Mouse (Mus musculus) kidney, postnatal 0 days (tissue): ENCODE results near the gene Orai1. TPM values are rescaled to one million over a fixed set of nuclear protein-coding genes. Genes with fewer than 3 reads are reported as not detected.
A peak's percentile ranks its signal among the peaks of the same experiment; 100 is the strongest.

Experiments used
- ATAC-seq: fragments of 200-750 bp; cut with Nextera tagmentation; replicated peaks from 2 replicates; pipeline ENCODE4 v1.8.0; 2017; ENCODE audit warnings: low read depth, moderate number of reproducible peaks, moderate TSS enrichment, moderate library complexity; ENCODE audit not compliant: low FRiP score
- DNase-seq: peaks from one replicate; pipeline ENCODE4 v3.0.0-alpha.2; 2016; ENCODE audit warnings: low spot score
- H3K27ac ChIP-seq: fragments of 300-500 bp; sonication (generic); 2 replicates; pipeline ENCODE4 v1.5.1; 2014; ENCODE audit warnings: mild to moderate bottlenecking
- H3K27me3 ChIP-seq: fragments of 300-500 bp; sonication (generic); 2 replicates; pipeline ENCODE4 v1.6.1; 2014; ENCODE audit warnings: low read length, mixed read lengths; ENCODE audit not compliant: insufficient read depth
- H3K36me3 ChIP-seq: fragments of 300-500 bp; sonication (generic); 2 replicates; pipeline ENCODE4 v1.6.1; 2014; ENCODE audit warnings: low read length, mixed read lengths; ENCODE audit not compliant: insufficient read depth
- H3K4me1 ChIP-seq: fragments of 300-500 bp; sonication (generic); replicated peaks from 2 replicates; pipeline ENCODE4 v1.6.1; 2014; ENCODE audit warnings: antibody characterized with exemption, low read length, mixed read lengths; ENCODE audit not compliant: insufficient read depth
- H3K4me2 ChIP-seq: fragments of 300-500 bp; sonication (generic); 2 replicates; pipeline ENCODE4 v1.6.1; 2014; ENCODE audit warnings: mild to moderate bottlenecking, low read length, moderate library complexity, mixed read lengths
- H3K4me3 ChIP-seq: fragments of 300-500 bp; sonication (generic); replicated peaks from 2 replicates; pipeline ENCODE4 v1.5.1; 2014; ENCODE audit warnings: low read depth, low read length
- H3K9ac ChIP-seq: fragments of 300-500 bp; sonication (generic); 2 replicates; pipeline ENCODE4 v1.6.1; 2014; ENCODE audit warnings: low read depth, low read length
- H3K9me3 ChIP-seq: fragments of 300-500 bp; sonication (generic); replicated peaks from 2 replicates; pipeline ENCODE4 v1.6.1; 2016; ENCODE audit warnings: low read length, inconsistent platforms, mixed read lengths
- CTCF ChIP-seq: IDR thresholded peaks from 2 replicates; pipeline ENCODE4 v1.5.1; 2016; ENCODE audit warnings: antibody characterized with exemption, low read depth, mild to moderate bottlenecking, moderate library complexity
- WGBS: fragments of 180-500 bp; shearing (Covaris S2); extraction: QIAGEN DNeasy Blood & Tissue Kit; methylation state at CpG from one replicate; pipeline ENCODE4 v1.1.7; 2014; 5-methylcytosine and 5-hydroxymethylcytosine counted together
- polyA plus RNA-seq: library from polyadenylated mRNA; unstranded; fragments of >200 nt; fragmentation: Nextera tagmentation; extraction: Ambion mirVana; gene quantifications from 2 replicates; pipeline ENCODE4 v1.2.1, GENCODE M21; 2015

Gene Orai1
- polyA plus RNA-seq, 1 experiment from 2014 or later = 23.4 TPM

- DNase-seq = no peak
- no peak overlapping the region for H3K9ac ChIP-seq
Measured at GRCm38 (mm10) chr5:123079568-123079967, 64.7 kb downstream of the Orai1 start.

GRCm38 (mm10) chr5:123080041-123080440 is 65.2 kb downstream of the Orai1 start:
- TF ChIP-seq CTCF = no peak
- peak overlapping the region; percentile 66; the same call in 1 of the 2 replicates for H3K27ac ChIP-seq
- no peaks in the 10 kb centered on the region for H3K27me3 ChIP-seq
- H3K4me2 ChIP-seq = peak overlapping the region; percentile 23; the same call in 1 of the 2 replicates
- ATAC-seq = no peak
- no peaks in the 10 kb centered on the region; the same call in 1 of the 2 replicates for H3K9me3 ChIP-seq
- H3K4me1 ChIP-seq = peaks cover 10% of the 10 kb centered on the region; the same call in 1 of the 2 replicates
- H3K36me3 ChIP-seq = no peaks in the 10 kb centered on the region
- WGBS = 13% methylated on average over 8 of the region's 8 CpGs
- peak; percentile 87 for DNase-seq
- no peak overlapping the region for H3K4me3 ChIP-seq
- H3K9ac ChIP-seq = no peak overlapping the region

More at GRCm38 (mm10) chr5:123079568-123079967, 64.7 kb downstream of the Orai1 start:
- peak overlapping the region; percentile 23; the same call in 1 of the 2 replicates for H3K4me2 ChIP-seq
- no peak for ATAC-seq
- peak overlapping the region; percentile 66; the same call in 1 of the 2 replicates for H3K27ac ChIP-seq
- no peak overlapping the region for H3K4me3 ChIP-seq
- TF ChIP-seq CTCF = no peak
- WGBS = 68% methylated on average over 1 of the region's 1 CpGs
- H3K27me3 ChIP-seq = no peaks in the 10 kb centered on the region
- peaks cover 10% of the 10 kb centered on the region; the same call in 1 of the 2 replicates for H3K4me1 ChIP-seq
- H3K36me3 ChIP-seq = no peaks in the 10 kb centered on the region
- no peaks in the 10 kb centered on the region; the same call in 1 of the 2 replicates for H3K9me3 ChIP-seq

Other genes with a start within 250 kb of the Orai1 start
- gene Camkk2, start 235.7 kb upstream of the Orai1 start, polyA plus RNA-seq = 38.9 and 43.1 TPM in 2 replicates
- 258 and 302 TPM in 2 replicates for gene Anapc5, start 193.7 kb upstream of the Orai1 start, polyA plus RNA-seq
- gene Rnf34, start 165.0 kb upstream of the Orai1 start, polyA plus RNA-seq = 33.3 and 33.9 TPM in 2 replicates
- 62.5 and 66.1 TPM in 2 replicates for gene Kdm2b, start 25.3 kb upstream of the Orai1 start, polyA plus RNA-seq
- 0.46 TPM in 1 of 2 replicates, not detected in the other for gene Morn3, start 31.9 kb downstream of the Orai1 start, polyA plus RNA-seq
- 12.5 and 12.6 TPM in 2 replicates for gene Tmem120b, start 53.3 kb downstream of the Orai1 start, polyA plus RNA-seq
- gene Rhof, start 117.6 kb downstream of the Orai1 start, polyA plus RNA-seq = 3.2 and 3.3 TPM in 2 replicates
- gene Setd1b, start 127.1 kb downstream of the Orai1 start, polyA plus RNA-seq = 7.0 and 7.1 TPM in 2 replicates
- 77.4 and 78.7 TPM in 2 replicates for gene Psmd9, start 154.3 kb downstream of the Orai1 start, polyA plus RNA-seq
- 0.32 and 0.45 TPM in 2 replicates for gene Hpd, start 167.7 kb downstream of the Orai1 start, polyA plus RNA-seq
- gene Wdr66, start 237.0 kb downstream of the Orai1 start, polyA plus RNA-seq = 1.6 and 1.8 TPM in 2 replicates